Mouse (Mus musculus): ENCODE results near the gene Olfr1509. TPM values are rescaled to one million over a fixed set of nuclear protein-coding genes. Genes with fewer than 3 reads are reported as not detected.
"Not testable (repeated sequence)": the region's sequence is repeated elsewhere in the genome, so short reads cannot be mapped to it uniquely, and the experiment has no call there.

Gene Olfr1509
- not detected for polyA plus RNA-seq (2012; fragmentation: generic; extraction: Trizol)
- long read RNA-seq, experiment 1: 0 reads
- long read RNA-seq, experiment 2: 0 reads

DNA sequence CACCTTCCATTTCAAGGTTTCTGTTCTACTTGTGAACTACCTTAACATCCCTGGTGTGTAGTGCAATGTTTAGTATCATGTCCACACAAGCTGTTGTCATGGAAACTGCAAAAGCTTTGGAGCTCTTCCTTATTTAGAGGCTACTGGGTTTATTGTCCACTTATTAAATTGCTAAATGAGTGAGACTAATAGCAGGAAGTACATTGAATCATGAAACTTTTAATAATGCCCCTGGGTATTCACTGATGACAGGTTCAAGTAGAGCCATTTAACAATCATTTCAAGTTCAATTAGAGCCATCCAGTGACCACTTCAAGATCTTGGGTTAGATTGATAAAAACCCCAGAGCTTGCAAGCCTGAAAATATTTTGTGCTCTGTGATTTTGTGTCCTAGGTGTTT lies at the start of gene Olfr1509:
Olfr1509 (plus strand) TSS at position 301 of the 400 bp plus-strand sequence.
- Histone ChIP-seq H3K79me3 (ENCODE audit: low read depth) (no peaks in the 10 kb centered on the region), H3K4me3 (ENCODE audit: insufficient read depth, poor library complexity, severe bottlenecking) (no peak within 1 kb of the TSS), H3K36me3 (ENCODE audit: control insufficient read depth, insufficient read depth) (no peaks in the 10 kb centered on the region), H3K27me3 (ENCODE audit: control insufficient read depth, insufficient read depth, insufficient read length) (no peaks in the 10 kb centered on the region), H3ac (ENCODE audit: control insufficient read depth, insufficient read length, low read depth) (no peak within 1 kb of the TSS), H3K79me2 (ENCODE audit: control insufficient read depth, insufficient read depth) (no peaks in the 10 kb centered on the region)
- TF ChIP-seq FOSL1 (IDR thresholded peaks at IDR 0.05; ENCODE audit: insufficient read depth, low read length, poor library complexity, severe bottlenecking): no peak
- no peak for TF ChIP-seq MYOD1 (IDR thresholded peaks at IDR 0.05; ENCODE audit: control insufficient read depth, insufficient read length, low read depth)
- no peak for TF ChIP-seq MAX (IDR thresholded peaks at IDR 0.05)
- TF ChIP-seq CTCF (IDR thresholded peaks at IDR 0.05; ENCODE audit: control insufficient read depth, insufficient read depth, insufficient read length): no peak
- no peak for TF ChIP-seq USF1 (IDR thresholded peaks at IDR 0.05; ENCODE audit: low read depth)
- TF ChIP-seq MYOG (IDR thresholded peaks at IDR 0.05; ENCODE audit: control insufficient read depth, extremely low read depth, insufficient read length): no peak
- TF ChIP-seq CEBPB (IDR thresholded peaks at IDR 0.05; ENCODE audit: low read depth): no peak

GRCm38 (mm10) chr14:52397279-52397678 lies 45.5 kb upstream of the Olfr1509 start, which contains the start of gene Olfr1511:
Olfr1511 (minus strand) TSS chr14:52397379.
- H3K4me3 ChIP-seq (ENCODE audit: insufficient read depth, poor library complexity, severe bottlenecking): no peak within 1 kb of the TSS
- no peaks in the 10 kb centered on the region for H3K36me3 ChIP-seq (ENCODE audit: control insufficient read depth, insufficient read depth)
- no peak within 1 kb of the TSS for H3ac ChIP-seq (ENCODE audit: control insufficient read depth, insufficient read length, low read depth)
- H3K79me2 ChIP-seq (ENCODE audit: control insufficient read depth, insufficient read depth): no peaks in the 10 kb centered on the region
- TF ChIP-seq MYOG (IDR thresholded peaks at IDR 0.05; ENCODE audit: control insufficient read depth, extremely low read depth, insufficient read length): no peak
- TF ChIP-seq FOSL1 (IDR thresholded peaks at IDR 0.05; ENCODE audit: insufficient read depth, low read length, poor library complexity, severe bottlenecking): no peak
- TF ChIP-seq MYOD1 (IDR thresholded peaks at IDR 0.05; ENCODE audit: control insufficient read depth, insufficient read length, low read depth): no peak
- no peak for TF ChIP-seq CEBPB (IDR thresholded peaks at IDR 0.05; ENCODE audit: low read depth)
- TF ChIP-seq CTCF (IDR thresholded peaks at IDR 0.05; ENCODE audit: control insufficient read depth, insufficient read depth, insufficient read length): no peak
- no peak for TF ChIP-seq USF1 (IDR thresholded peaks at IDR 0.05; ENCODE audit: low read depth)
- TF ChIP-seq MAX (IDR thresholded peaks at IDR 0.05): no peak
- H3K79me3 ChIP-seq (ENCODE audit: low read depth): no peaks in the 10 kb centered on the region
- peaks cover 3% of the 10 kb centered on the region for H3K27me3 ChIP-seq (ENCODE audit: control insufficient read depth, insufficient read depth, insufficient read length)

DNA sequence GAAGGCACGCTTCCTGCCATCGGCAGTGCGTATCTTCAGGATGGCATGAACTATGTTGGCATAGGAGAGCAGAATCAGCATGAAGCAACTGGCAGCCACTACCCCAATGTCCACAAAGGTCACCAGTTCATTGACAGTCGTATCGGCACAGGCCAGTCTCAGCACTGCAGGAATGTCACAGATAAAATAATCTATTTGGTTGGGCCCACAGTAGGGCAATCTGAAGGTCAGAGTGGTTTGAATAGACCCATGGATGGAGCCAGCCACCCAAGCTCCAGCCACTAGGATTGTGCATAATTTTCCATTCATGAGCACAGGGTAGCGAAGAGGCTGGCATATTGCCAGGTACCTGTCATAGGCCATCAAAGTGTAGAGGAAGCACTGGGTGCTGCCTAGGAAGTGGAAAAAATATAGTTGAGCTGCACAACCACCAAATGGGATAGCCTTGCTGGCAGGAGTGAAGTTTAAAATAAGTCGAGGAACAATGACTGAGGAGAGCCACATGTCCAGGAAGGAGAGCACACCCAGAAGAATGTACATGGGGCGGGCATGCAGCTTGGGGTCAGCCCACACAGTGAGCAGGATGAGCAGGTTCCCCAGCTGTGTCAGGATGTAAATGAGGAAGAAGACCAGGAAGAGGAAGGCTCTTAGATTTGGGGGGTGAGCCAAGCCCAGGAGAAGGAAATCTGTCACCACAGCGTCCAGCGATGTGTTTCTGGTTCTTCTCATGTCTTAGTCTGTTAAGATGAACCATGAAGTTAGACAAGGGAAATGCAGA lies 32.5 kb upstream of the Olfr1509 start:
- not testable (repeated sequence) for H3K36me3 ChIP-seq (ENCODE audit: control insufficient read depth, insufficient read depth); H3K79me3 ChIP-seq (ENCODE audit: low read depth); H3ac ChIP-seq (ENCODE audit: control insufficient read depth, insufficient read length, low read depth); H3K27me3 ChIP-seq (ENCODE audit: control insufficient read depth, insufficient read depth, insufficient read length); H3K79me2 ChIP-seq (ENCODE audit: control insufficient read depth, insufficient read depth); H3K4me3 ChIP-seq (ENCODE audit: insufficient read depth, poor library complexity, severe bottlenecking)

- H3K79me2 ChIP-seq (ENCODE audit: control insufficient read depth, insufficient read depth): no peaks in the 10 kb centered on the region
- no peak within 1 kb of the TSS for H3ac ChIP-seq (ENCODE audit: control insufficient read depth, insufficient read length, low read depth)
- TF ChIP-seq CTCF (IDR thresholded peaks at IDR 0.05; ENCODE audit: control insufficient read depth, insufficient read depth, insufficient read length): no peak
- TF ChIP-seq MYOG (IDR thresholded peaks at IDR 0.05; ENCODE audit: control insufficient read depth, extremely low read depth, insufficient read length): no peak
- TF ChIP-seq USF1 (IDR thresholded peaks at IDR 0.05; ENCODE audit: low read depth): no peak
- no peak for TF ChIP-seq CEBPB (IDR thresholded peaks at IDR 0.05; ENCODE audit: low read depth)
- TF ChIP-seq MAX (IDR thresholded peaks at IDR 0.05): no peak
- no peak for TF ChIP-seq FOSL1 (IDR thresholded peaks at IDR 0.05; ENCODE audit: insufficient read depth, low read length, poor library complexity, severe bottlenecking)
- TF ChIP-seq MYOD1 (IDR thresholded peaks at IDR 0.05; ENCODE audit: control insufficient read depth, insufficient read length, low read depth): no peak
- H3K27me3 ChIP-seq (ENCODE audit: control insufficient read depth, insufficient read depth, insufficient read length): no peaks in the 10 kb centered on the region
- no peaks in the 10 kb centered on the region for H3K79me3 ChIP-seq (ENCODE audit: low read depth)
- no peaks in the 10 kb centered on the region for H3K36me3 ChIP-seq (ENCODE audit: control insufficient read depth, insufficient read depth)
- no peak within 1 kb of the TSS for H3K4me3 ChIP-seq (ENCODE audit: insufficient read depth, poor library complexity, severe bottlenecking)
Observed at GRCm38 (mm10) chr14:52414273-52414672, 28.5 kb upstream of the Olfr1509 start, which contains the start of gene Olfr1510. Olfr1510 (minus strand) TSS chr14:52414373.

DNA sequence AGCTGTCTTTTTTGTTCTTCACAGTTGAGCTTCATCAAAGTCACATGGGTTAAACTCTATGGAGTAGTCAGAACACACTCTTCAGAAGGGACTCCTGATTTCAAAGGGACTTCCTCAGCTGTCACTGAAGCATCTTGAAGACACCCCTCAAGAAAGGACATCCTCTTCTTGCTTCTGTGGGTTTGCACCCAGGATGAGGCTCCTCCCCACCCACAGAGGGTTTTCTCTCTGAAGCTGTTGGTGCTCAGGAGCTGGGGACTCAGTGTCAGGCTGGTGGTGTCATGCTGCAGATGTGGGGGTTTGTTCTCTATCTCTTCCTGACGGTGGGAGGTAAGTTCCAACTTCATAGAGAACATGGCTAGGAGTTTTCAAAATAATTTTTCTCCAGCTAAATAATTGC lies 15.1 kb upstream of the Olfr1509 start:
- Histone ChIP-seq H3K27me3 (ENCODE audit: control insufficient read depth, insufficient read depth, insufficient read length) (no peaks in the 10 kb centered on the region), H3K36me3 (ENCODE audit: control insufficient read depth, insufficient read depth) (no peaks in the 10 kb centered on the region), H3ac (ENCODE audit: control insufficient read depth, insufficient read length, low read depth) (no peak overlapping the region), H3K79me2 (ENCODE audit: control insufficient read depth, insufficient read depth) (no peaks in the 10 kb centered on the region), H3K4me3 (ENCODE audit: insufficient read depth, poor library complexity, severe bottlenecking) (no peak overlapping the region), H3K79me3 (ENCODE audit: low read depth) (no peaks in the 10 kb centered on the region)
- TF ChIP-seq MYOD1 (IDR thresholded peaks at IDR 0.05; ENCODE audit: control insufficient read depth, insufficient read length, low read depth) (no peak), MAX (IDR thresholded peaks at IDR 0.05) (no peak), FOSL1 (IDR thresholded peaks at IDR 0.05; ENCODE audit: insufficient read depth, low read length, poor library complexity, severe bottlenecking) (no peak), CEBPB (IDR thresholded peaks at IDR 0.05; ENCODE audit: low read depth) (no peak), MYOG (IDR thresholded peaks at IDR 0.05; ENCODE audit: control insufficient read depth, extremely low read depth, insufficient read length) (no peak), CTCF (IDR thresholded peaks at IDR 0.05; ENCODE audit: control insufficient read depth, insufficient read depth, insufficient read length) (no peak), USF1 (IDR thresholded peaks at IDR 0.05; ENCODE audit: low read depth) (no peak)

DNA sequence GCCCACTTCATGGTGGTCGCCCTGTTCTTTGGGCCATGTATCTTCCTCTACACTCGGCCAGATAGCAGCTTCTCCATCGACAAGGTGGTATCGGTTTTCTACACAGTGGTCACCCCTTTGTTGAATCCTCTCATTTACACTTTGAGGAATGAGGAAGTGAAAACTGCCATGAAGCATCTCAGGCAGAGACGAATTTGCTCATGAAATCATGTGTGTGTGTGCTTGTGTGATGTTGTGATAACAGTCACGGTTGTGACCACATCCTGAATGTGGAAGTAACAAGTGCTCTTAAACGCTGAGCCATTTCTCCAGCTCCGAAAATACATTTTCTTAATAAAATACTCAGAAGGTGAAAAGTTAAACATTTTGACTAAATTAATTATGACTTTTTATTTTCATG lies 8.3 kb downstream of the Olfr1509 start:
- no peaks in the 10 kb centered on the region for H3K79me2 ChIP-seq (ENCODE audit: control insufficient read depth, insufficient read depth)
- no peak overlapping the region for H3K4me3 ChIP-seq (ENCODE audit: insufficient read depth, poor library complexity, severe bottlenecking)
- TF ChIP-seq FOSL1 (IDR thresholded peaks at IDR 0.05; ENCODE audit: insufficient read depth, low read length, poor library complexity, severe bottlenecking): no peak
- no peak for TF ChIP-seq MYOG (IDR thresholded peaks at IDR 0.05; ENCODE audit: control insufficient read depth, extremely low read depth, insufficient read length)
- no peak for TF ChIP-seq MYOD1 (IDR thresholded peaks at IDR 0.05; ENCODE audit: control insufficient read depth, insufficient read length, low read depth)
- no peak for TF ChIP-seq CEBPB (IDR thresholded peaks at IDR 0.05; ENCODE audit: low read depth)
- TF ChIP-seq MAX (IDR thresholded peaks at IDR 0.05): no peak
- no peak for TF ChIP-seq USF1 (IDR thresholded peaks at IDR 0.05; ENCODE audit: low read depth)
- no peak for TF ChIP-seq CTCF (IDR thresholded peaks at IDR 0.05; ENCODE audit: control insufficient read depth, insufficient read depth, insufficient read length)
- H3K79me3 ChIP-seq (ENCODE audit: low read depth): no peaks in the 10 kb centered on the region
- H3K36me3 ChIP-seq (ENCODE audit: control insufficient read depth, insufficient read depth): no peaks in the 10 kb centered on the region
- no peak overlapping the region for H3ac ChIP-seq (ENCODE audit: control insufficient read depth, insufficient read length, low read depth)
- H3K27me3 ChIP-seq (ENCODE audit: control insufficient read depth, insufficient read depth, insufficient read length): no peaks in the 10 kb centered on the region

Measured in C2C12 (cell line).